Mouse (Mus musculus): ENCODE results near the gene Josd2. TPM values are rescaled to one million over a fixed set of nuclear protein-coding genes. Genes with fewer than 3 reads are reported as not detected.

Gene Josd2
- total RNA-seq, 2 experiments from 2014 or later = 71.8 to 81.4 TPM

- DNase-seq = peak; percentile 34
Observed at GRCm38 (mm10) chr7:44446070-44446855, 21.5 kb upstream of the Josd2 start.

- DNase-seq = no peak
Observed at GRCm38 (mm10) chr7:44453256-44453655, 14.5 kb upstream of the Josd2 start.

- no peak for DNase-seq
Observed at GRCm38 (mm10) chr7:44456302-44456701, 11.5 kb upstream of the Josd2 start.

- DNase-seq = no peak
Observed at GRCm38 (mm10) chr7:44460067-44460466, 7.7 kb upstream of the Josd2 start.

GRCm38 (mm10) chr7:44460767-44461502 is 6.8 kb upstream of the Josd2 start:
- DNase-seq = no peak

- DNase-seq = no peak
Observed at GRCm38 (mm10) chr7:44461503-44462217, 6.1 kb upstream of the Josd2 start.

- DNase-seq = peak; percentile 62
Observed at GRCm38 (mm10) chr7:44462218-44463055, 5.3 kb upstream of the Josd2 start.

- no peak for DNase-seq
Observed at GRCm38 (mm10) chr7:44463056-44463425, 4.7 kb upstream of the Josd2 start.

- DNase-seq = no peak
Observed at GRCm38 (mm10) chr7:44463556-44464225, 4.1 kb upstream of the Josd2 start.

GRCm38 (mm10) chr7:44464511-44464910 is 3.3 kb upstream of the Josd2 start:
- DNase-seq = no peak

GRCm38 (mm10) chr7:44465111-44465510 is 2.7 kb upstream of the Josd2 start, which contains the start of gene Aspdh:
Aspdh (plus strand) TSS chr7:44465391.
- no peak for DNase-seq

- DNase-seq = no peak
Observed at GRCm38 (mm10) chr7:44466006-44466887, 1.5 kb upstream of the Josd2 start.

- no peak for DNase-seq
Observed at GRCm38 (mm10) chr7:44466888-44467311, 880 bp upstream of the Josd2 start.

- DNase-seq = no peak
Observed at GRCm38 (mm10) chr7:44468644-44469285, 985 bp downstream of the Josd2 start.

- DNase-seq = no peak
Observed at GRCm38 (mm10) chr7:44469677-44470675, 2.2 kb downstream of the Josd2 start.

- peak; percentile 37 for DNase-seq
Observed at GRCm38 (mm10) chr7:44470696-44471612, 3.2 kb downstream of the Josd2 start.

GRCm38 (mm10) chr7:44471880-44472557 is 4.2 kb downstream of the Josd2 start:
- peak; percentile 80 for DNase-seq

All from heart, postnatal 4 days (tissue).